Mouse (Mus musculus): ENCODE data around the gene Slc6a18. TPM values are rescaled to one million over a fixed set of nuclear protein-coding genes. Genes with fewer than 3 reads are reported as not detected.

Slc6a18 gene
- polyA plus RNA-seq, 1 experiment from 2014 or later: not detected

DNA sequence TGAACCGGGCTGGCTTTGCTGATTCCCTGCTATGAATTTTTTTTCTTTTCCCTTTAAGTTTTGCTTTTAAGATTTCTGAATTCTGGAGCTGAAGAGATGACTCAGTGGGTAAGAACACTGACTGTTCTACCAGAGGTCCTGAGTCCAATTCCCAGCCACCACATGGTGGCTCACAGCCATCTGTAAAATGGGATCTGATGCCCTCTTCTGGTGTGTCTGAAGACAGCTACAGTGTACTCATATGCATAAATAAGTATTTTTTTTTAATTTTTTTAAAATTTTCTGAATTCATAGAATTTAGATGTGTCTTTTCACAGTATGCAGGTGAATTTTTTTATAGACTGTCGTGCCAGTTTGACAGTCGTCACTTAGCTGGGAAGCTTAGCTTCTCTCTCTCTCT lies 46.0 kb downstream of the Slc6a18 start:
- no peak for ATAC-seq (ENCODE audit: low read depth)
- Histone ChIP-seq H3K4me1 (replicated peaks; ENCODE audit: control insufficient read depth, insufficient read depth, low read length) (peaks cover 7% of the 10 kb centered on the region), H3K4me3 (ENCODE audit: low read length) (no peak overlapping the region), H3K27ac (ENCODE audit: low read length) (no peak overlapping the region), H3K9me3 (ENCODE audit: control insufficient read depth, low read length) (no peaks in the 10 kb centered on the region), H3K36me3 (ENCODE audit: control insufficient read depth, insufficient read depth, low read length) (no peaks in the 10 kb centered on the region), H3K4me2 (ENCODE audit: low read depth, low read length) (no peak overlapping the region), H3K9ac (ENCODE audit: low read length) (no peak overlapping the region), H3K27me3 (ENCODE audit: control insufficient read depth, insufficient read depth, low read depth, low read length) (no peaks in the 10 kb centered on the region)
- WGBS: 95% methylated on average over 3 of the region's 3 CpGs

DNA sequence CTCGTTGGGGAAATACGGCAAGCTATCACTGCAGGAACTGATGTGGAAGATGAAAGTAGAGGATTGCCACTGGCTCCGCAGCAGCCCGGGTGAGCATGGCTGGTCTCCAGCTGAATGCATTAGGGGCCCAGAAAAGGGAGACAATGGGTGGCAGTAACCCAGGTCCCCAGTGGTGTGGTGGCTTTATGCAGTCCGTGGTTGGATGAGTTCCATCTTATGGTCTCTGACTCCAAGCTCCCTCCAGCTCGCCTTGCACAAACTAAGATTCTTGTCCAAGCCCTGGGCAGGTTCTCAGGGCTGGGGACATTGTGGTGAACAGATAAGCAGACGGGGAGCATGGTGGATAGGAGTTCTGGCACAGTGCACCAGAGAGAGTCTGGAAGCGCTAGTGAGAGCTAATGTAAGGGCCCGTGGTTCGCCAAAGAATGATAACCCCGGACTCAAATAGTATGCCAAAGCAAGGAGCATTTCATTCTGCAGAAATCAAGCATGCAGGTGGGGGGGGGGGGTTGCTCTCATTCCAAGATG lies 49.2 kb downstream of the Slc6a18 start:
- Histone ChIP-seq H3K27me3 (ENCODE audit: control insufficient read depth, insufficient read depth, low read depth, low read length) (no peaks in the 10 kb centered on the region), H3K9ac (ENCODE audit: low read length) (no peak overlapping the region), H3K27ac (ENCODE audit: low read length) (no peak overlapping the region), H3K36me3 (ENCODE audit: control insufficient read depth, insufficient read depth, low read length) (no peaks in the 10 kb centered on the region), H3K4me1 (replicated peaks; ENCODE audit: control insufficient read depth, insufficient read depth, low read length) (peaks cover 7% of the 10 kb centered on the region), H3K4me3 (ENCODE audit: low read length) (no peak overlapping the region), H3K4me2 (ENCODE audit: low read depth, low read length) (no peak overlapping the region), H3K9me3 (ENCODE audit: control insufficient read depth, low read length) (no peaks in the 10 kb centered on the region)
- no peak for ATAC-seq (ENCODE audit: low read depth)
- WGBS: 83% methylated on average over 11 of the region's 11 CpGs

- Histone ChIP-seq H3K9ac (ENCODE audit: low read length) (peak within 1 kb of the TSS; percentile 82), H3K9me3 (ENCODE audit: control insufficient read depth, low read length) (no peaks in the 10 kb centered on the region), H3K27ac (ENCODE audit: low read length) (no peak within 1 kb of the TSS), H3K36me3 (ENCODE audit: control insufficient read depth, insufficient read depth, low read length) (peaks cover 2% of the 10 kb centered on the region; the same call in 1 of the 2 replicates), H3K4me1 (replicated peaks; ENCODE audit: control insufficient read depth, insufficient read depth, low read length) (peaks cover 7% of the 10 kb centered on the region), H3K27me3 (ENCODE audit: control insufficient read depth, insufficient read depth, low read depth, low read length) (no peaks in the 10 kb centered on the region), H3K4me2 (ENCODE audit: low read depth, low read length) (peak within 1 kb of the TSS; percentile 97), H3K4me3 (ENCODE audit: low read length) (peak within 1 kb of the TSS; percentile 75)
- peak; percentile 81 for ATAC-seq (ENCODE audit: low read depth)
- 7% methylated on average over 47 of the region's 47 CpGs for WGBS
Measured at GRCm38 (mm10) chr13:73626745-73627549, 50.9 kb downstream of the Slc6a18 start, which contains the start of gene Tert. Gene Tert (plus strand): TSS chr13:73626911.

DNA sequence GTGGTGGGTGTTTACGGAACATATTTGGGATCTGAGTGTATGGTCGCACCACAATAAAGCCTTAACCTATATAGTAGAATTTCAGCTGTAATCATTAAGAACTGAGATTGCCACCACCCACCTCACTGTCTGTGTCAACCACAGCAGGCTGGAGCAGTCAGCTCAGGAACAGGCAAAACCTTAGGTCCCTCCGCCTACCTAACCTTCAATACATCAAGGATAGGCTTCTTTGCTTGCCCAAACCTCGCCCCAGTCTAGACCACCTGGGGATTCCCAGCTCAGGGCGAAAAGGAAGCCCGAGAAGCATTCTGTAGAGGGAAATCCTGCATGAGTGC lies 51.4 kb downstream of the Slc6a18 start:
- Histone ChIP-seq H3K4me1 (replicated peaks; ENCODE audit: control insufficient read depth, insufficient read depth, low read length) (peaks cover 7% of the 10 kb centered on the region), H3K9ac (ENCODE audit: low read length) (peak overlapping the region; percentile 82), H3K4me3 (ENCODE audit: low read length) (peak overlapping the region; percentile 75), H3K27ac (ENCODE audit: low read length) (no peak overlapping the region), H3K4me2 (ENCODE audit: low read depth, low read length) (peak overlapping the region; percentile 97), H3K27me3 (ENCODE audit: control insufficient read depth, insufficient read depth, low read depth, low read length) (no peaks in the 10 kb centered on the region), H3K9me3 (ENCODE audit: control insufficient read depth, low read length) (no peaks in the 10 kb centered on the region), H3K36me3 (ENCODE audit: control insufficient read depth, insufficient read depth, low read length) (peaks cover 3% of the 10 kb centered on the region; the same call in 1 of the 2 replicates)
- no peak for ATAC-seq (ENCODE audit: low read depth)
- WGBS: 45% methylated on average over 6 of the region's 6 CpGs

DNA sequence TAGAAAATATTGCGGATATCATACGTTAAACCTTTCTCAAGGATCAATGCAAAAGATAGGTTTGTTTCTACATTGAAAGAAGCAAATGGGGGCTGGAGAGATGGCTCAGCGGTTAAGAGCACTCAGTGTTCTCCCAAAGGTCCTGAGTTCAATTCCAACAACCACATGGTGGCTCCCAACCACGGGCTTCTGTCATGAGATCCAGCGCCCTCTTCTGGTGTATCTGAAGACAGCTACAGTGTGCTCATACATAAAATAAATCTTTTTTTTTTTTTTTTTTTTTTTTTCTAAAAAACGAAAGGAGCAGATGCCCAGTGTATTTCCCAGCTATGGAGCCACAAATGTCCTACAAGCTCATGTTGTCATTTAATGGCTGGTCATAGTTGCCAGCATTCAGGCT lies 57.2 kb downstream of the Slc6a18 start:
- Histone ChIP-seq H3K36me3 (ENCODE audit: control insufficient read depth, insufficient read depth, low read length) (peaks cover 32% of the 10 kb centered on the region), H3K4me3 (ENCODE audit: low read length) (no peak overlapping the region), H3K9ac (ENCODE audit: low read length) (no peak overlapping the region), H3K27me3 (ENCODE audit: control insufficient read depth, insufficient read depth, low read depth, low read length) (no peaks in the 10 kb centered on the region), H3K4me1 (replicated peaks; ENCODE audit: control insufficient read depth, insufficient read depth, low read length) (no peaks in the 10 kb centered on the region), H3K9me3 (ENCODE audit: control insufficient read depth, low read length) (no peaks in the 10 kb centered on the region), H3K27ac (ENCODE audit: low read length) (no peak overlapping the region), H3K4me2 (ENCODE audit: low read depth, low read length) (no peak overlapping the region)
- 68% methylated on average over 6 of the region's 6 CpGs for WGBS
- ATAC-seq (ENCODE audit: low read depth): no peak

DNA sequence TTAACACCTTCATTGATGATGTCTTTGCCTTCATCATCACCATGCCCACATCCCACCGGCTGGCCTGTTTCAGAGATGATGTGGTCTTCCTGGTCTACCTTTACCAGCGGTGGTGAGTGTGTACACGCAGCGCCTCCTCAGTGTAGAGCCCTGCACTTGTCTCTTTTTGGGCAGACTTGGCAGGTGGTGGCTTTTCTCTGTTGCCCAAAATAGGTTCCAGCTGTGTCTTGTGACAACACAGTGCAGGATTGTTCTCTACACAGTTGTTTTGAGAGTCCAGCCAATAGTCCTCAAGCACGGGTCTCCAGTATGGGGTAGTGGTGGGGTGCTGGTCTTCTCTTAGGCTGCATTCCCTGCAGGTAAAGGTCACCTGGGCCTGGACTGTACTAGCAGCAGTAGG lies 59.4 kb downstream of the Slc6a18 start:
- WGBS: 93% methylated on average over 5 of the region's 5 CpGs
- H3K9me3 ChIP-seq (ENCODE audit: control insufficient read depth, low read length): no peaks in the 10 kb centered on the region
- ATAC-seq (ENCODE audit: low read depth): no peak

More for the DNA sequence above, 59.4 kb downstream of the Slc6a18 start:
- H3K4me2 ChIP-seq (ENCODE audit: low read depth, low read length): no peak overlapping the region
- no peaks in the 10 kb centered on the region for H3K4me1 ChIP-seq (replicated peaks; ENCODE audit: control insufficient read depth, insufficient read depth, low read length)
- H3K4me3 ChIP-seq (ENCODE audit: low read length): no peak overlapping the region
- no peaks in the 10 kb centered on the region for H3K27me3 ChIP-seq (ENCODE audit: control insufficient read depth, insufficient read depth, low read depth, low read length)
- H3K9ac ChIP-seq (ENCODE audit: low read length): no peak overlapping the region
- H3K27ac ChIP-seq (ENCODE audit: low read length): no peak overlapping the region
- peaks cover 42% of the 10 kb centered on the region for H3K36me3 ChIP-seq (ENCODE audit: control insufficient read depth, insufficient read depth, low read length)

Other genes starting within 250 kb of the Slc6a18 start
- 119 and 140 TPM in 2 replicates for gene Lpcat1, start 210.8 kb downstream of the Slc6a18 start, polyA plus RNA-seq (2015; fragmentation: Nextera tagmentation; extraction: Ambion mirVana)
- gene Slc6a3, start 141.3 kb downstream of the Slc6a18 start, polyA plus RNA-seq (2015; fragmentation: Nextera tagmentation; extraction: Ambion mirVana): 0.08 and 0.18 TPM in 2 replicates
- gene Clptm1l, start 74.0 kb downstream of the Slc6a18 start, polyA plus RNA-seq (2015; fragmentation: Nextera tagmentation; extraction: Ambion mirVana): 95.8 and 105 TPM in 2 replicates
- gene Tert, start 51.1 kb downstream of the Slc6a18 start, polyA plus RNA-seq (2015; fragmentation: Nextera tagmentation; extraction: Ambion mirVana): 3.4 and 3.9 TPM in 2 replicates
- 0.08 TPM in 1 of 2 replicates, not detected in the other for gene Slc6a19, start 26.8 kb upstream of the Slc6a18 start, polyA plus RNA-seq (2015; fragmentation: Nextera tagmentation; extraction: Ambion mirVana)
- 14.6 and 18.7 TPM in 2 replicates for gene Slc12a7, start 55.1 kb upstream of the Slc6a18 start, polyA plus RNA-seq (2015; fragmentation: Nextera tagmentation; extraction: Ambion mirVana)
- gene Nkd2, start 169.6 kb upstream of the Slc6a18 start, polyA plus RNA-seq (2015; fragmentation: Nextera tagmentation; extraction: Ambion mirVana): 4.7 and 4.8 TPM in 2 replicates